Mouse (Mus musculus): ENCODE results near the gene Olfr181. TPM values are rescaled to one million over a fixed set of nuclear protein-coding genes. Genes with fewer than 3 reads are reported as not detected.

The Olfr181 gene
- not detected for total RNA-seq (2023)

GRCm38 (mm10) chr16:58928655-58929054 is at the start of gene Olfr181:
TSS of gene Olfr181 (minus strand) at chr16:58928755.

GRCm38 (mm10) chr16:58929292-58929691 is 737 bp upstream of the Olfr181 start, which contains the start of gene Olfr180:
TSS of gene Olfr180 (minus strand) at chr16:58929392.

GRCm38 (mm10) chr16:58891963-58892362 is 36.6 kb downstream of the Olfr181 start, which contains the start of gene Olfr178:
TSS of gene Olfr178 (minus strand) at chr16:58892063.

Other genes with a start within 250 kb of the Olfr181 start
- gene Gpr15, start 209.7 kb downstream of the Olfr181 start, total RNA-seq (2023) = not detected
- gene Cldnd1, start 200.8 kb downstream of the Olfr181 start, total RNA-seq (2023) = 44.7 TPM
- not detected for gene Olfr172, start 165.6 kb downstream of the Olfr181 start, total RNA-seq (2023)
- not detected for gene Olfr173, start 128.5 kb downstream of the Olfr181 start, total RNA-seq (2023)
- gene Olfr175-ps1, start 102.0 kb downstream of the Olfr181 start, total RNA-seq (2023) = not detected
- not detected for gene Olfr177, start 54.0 kb downstream of the Olfr181 start, total RNA-seq (2023)
- not detected for gene Olfr178, start 36.7 kb downstream of the Olfr181 start, total RNA-seq (2023)
- gene Olfr180, start 637 bp upstream of the Olfr181 start, total RNA-seq (2023) = not detected
- gene Olfr183, start 66.6 kb upstream of the Olfr181 start, total RNA-seq (2023) = not detected
- not detected for gene Olfr186, start 101.5 kb upstream of the Olfr181 start, total RNA-seq (2023)
- not detected for gene Olfr187, start 111.0 kb upstream of the Olfr181 start, total RNA-seq (2023)
- not detected for gene Olfr190, start 149.2 kb upstream of the Olfr181 start, total RNA-seq (2023)
- gene Olfr191, start 161.1 kb upstream of the Olfr181 start, total RNA-seq (2023) = not detected
- gene Olfr193, start 183.1 kb upstream of the Olfr181 start, total RNA-seq (2023) = not detected
- not detected for gene Olfr194, start 192.3 kb upstream of the Olfr181 start, total RNA-seq (2023)
- not detected for gene Olfr195, start 218.3 kb upstream of the Olfr181 start, total RNA-seq (2023)
- gene Olfr196, start 241.7 kb upstream of the Olfr181 start, total RNA-seq (2023) = not detected

Measured in CD4-positive naive resting alpha-beta T cell, adult 76 days (primary cell).